Mouse (Mus musculus) hindbrain, embryonic 14.5 days (tissue): ENCODE measurements around the gene Metap1. TPM values are rescaled to one million over a fixed set of nuclear protein-coding genes. Genes with fewer than 3 reads are reported as not detected.

Source experiments
- ATAC-seq: fragments of 200-750 bp; cut with Nextera tagmentation; 2 replicates; pipeline ENCODE4 v1.8.0; 2017; ENCODE audit warnings: moderate number of reproducible peaks, mild to moderate bottlenecking, moderate TSS enrichment, moderate library complexity; ENCODE audit not compliant: low FRiP score
- DNase-seq: peaks from one replicate; pipeline ENCODE4 v3.0.0-alpha.2; 2015; ENCODE audit warnings: low spot score
- H3K27ac ChIP-seq: fragments of 300-500 bp; sonication (generic); 2 replicates; pipeline ENCODE4 v1.5.1; 2014; ENCODE audit warnings: mild to moderate bottlenecking, moderate library complexity
- H3K27me3 ChIP-seq: fragments of 300-500 bp; sonication (generic); 2 replicates; pipeline ENCODE4 v1.6.1; 2014; ENCODE audit warnings: mild to moderate bottlenecking, low read length, mixed read lengths; ENCODE audit not compliant: control insufficient read depth, insufficient read depth
- H3K36me3 ChIP-seq: fragments of 300-500 bp; sonication (generic); replicated peaks from 2 replicates; pipeline ENCODE4 v1.6.1; 2014; ENCODE audit not compliant: control insufficient read depth, insufficient read depth
- H3K4me1 ChIP-seq: fragments of 300-500 bp; sonication (generic); replicated peaks from 2 replicates; pipeline ENCODE4 v1.6.1; 2014; ENCODE audit warnings: antibody characterized with exemption, low read length, mixed read lengths; ENCODE audit not compliant: control insufficient read depth, insufficient read depth
- H3K4me2 ChIP-seq: fragments of 300-500 bp; sonication (generic); replicated peaks from 2 replicates; pipeline ENCODE4 v1.6.1; 2014; ENCODE audit warnings: mild to moderate bottlenecking, moderate library complexity
- H3K4me3 ChIP-seq: fragments of 300-500 bp; sonication (generic); replicated peaks from 2 replicates; pipeline ENCODE4 v1.5.1; 2014; ENCODE audit warnings: mild to moderate bottlenecking, low read length
- H3K9ac ChIP-seq: fragments of 300-500 bp; sonication (generic); 2 replicates; pipeline ENCODE4 v1.6.1; 2014
- H3K9me3 ChIP-seq: fragments of 300-500 bp; sonication (generic); 2 replicates; pipeline ENCODE4 v1.6.1; 2016; ENCODE audit warnings: low read length; ENCODE audit not compliant: control insufficient read depth
- WGBS: fragments of 180-500 bp; shearing (Covaris S2); extraction: QIAGEN DNeasy Blood & Tissue Kit; methylation state at CpG from one replicate; pipeline ENCODE4 v1.1.7; 2014; 5-methylcytosine and 5-hydroxymethylcytosine counted together
- polyA plus RNA-seq: library from polyadenylated mRNA; unstranded; fragments of >200 nt; fragmentation: Nextera tagmentation; extraction: Ambion mirVana; gene quantifications from 2 replicates; pipeline ENCODE4 v1.2.1, GENCODE M21; 2014

Gene Metap1
- polyA plus RNA-seq, 1 experiment from 2014 or later = 58.3 TPM

GRCm38 (mm10) chr3:138526073-138526915 is 37.0 kb upstream of the Metap1 start, which contains the start of gene Eif4e:
TSS of gene Eif4e (plus strand) at chr3:138526179.
- no peaks in the 10 kb centered on the region for H3K27me3 ChIP-seq
- H3K9me3 ChIP-seq = no peaks in the 10 kb centered on the region
- DNase-seq = no peak
- H3K27ac ChIP-seq = peak within 1 kb of the TSS; percentile 81
- 2% methylated on average over 39 of the region's 39 CpGs for WGBS
- peak within 1 kb of the TSS; percentile 99 for H3K4me3 ChIP-seq
- H3K36me3 ChIP-seq = no peaks in the 10 kb centered on the region
- H3K9ac ChIP-seq = peak within 1 kb of the TSS; percentile 61
- peaks cover 21% of the 10 kb centered on the region for H3K4me1 ChIP-seq
- peak; percentile 22 for ATAC-seq
- H3K4me2 ChIP-seq = peak within 1 kb of the TSS; percentile 94

GRCm38 (mm10) chr3:138525494-138525893 is 36.2 kb upstream of the Metap1 start:
- 49% methylated on average over 8 of the region's 8 CpGs for WGBS

GRCm38 (mm10) chr3:138523956-138524355 is 34.6 kb upstream of the Metap1 start:
- ATAC-seq = no peak
- no peak overlapping the region for H3K9ac ChIP-seq
- no peak for DNase-seq
- H3K9me3 ChIP-seq = no peaks in the 10 kb centered on the region
- H3K27ac ChIP-seq = no peak overlapping the region
- 96% methylated on average over 4 of the region's 4 CpGs for WGBS
- no peak overlapping the region for H3K4me2 ChIP-seq
- peaks cover 14% of the 10 kb centered on the region for H3K4me1 ChIP-seq
- H3K36me3 ChIP-seq = no peaks in the 10 kb centered on the region
- H3K4me3 ChIP-seq = no peak overlapping the region
- H3K27me3 ChIP-seq = no peaks in the 10 kb centered on the region

More at GRCm38 (mm10) chr3:138525494-138525893, 36.2 kb upstream of the Metap1 start:
- no peaks in the 10 kb centered on the region for H3K9me3 ChIP-seq
- H3K36me3 ChIP-seq = no peaks in the 10 kb centered on the region
- ATAC-seq (no peak), DNase-seq (no peak)
- H3K27ac ChIP-seq = no peak overlapping the region
- no peak overlapping the region for H3K4me2 ChIP-seq
- H3K9ac ChIP-seq = no peak overlapping the region
- H3K4me1 ChIP-seq = peaks cover 21% of the 10 kb centered on the region
- H3K4me3 ChIP-seq = no peak overlapping the region
- no peaks in the 10 kb centered on the region for H3K27me3 ChIP-seq

- no peak for DNase-seq
- 89% methylated on average over 6 of the region's 6 CpGs for WGBS
- no peak for ATAC-seq
- Histone ChIP-seq H3K4me3 (no peak overlapping the region), H3K27me3 (no peaks in the 10 kb centered on the region), H3K27ac (no peak overlapping the region), H3K4me2 (no peak overlapping the region), H3K9ac (no peak overlapping the region), H3K4me1 (no peaks in the 10 kb centered on the region; the same call in 1 of the 2 replicates), H3K9me3 (no peaks in the 10 kb centered on the region), H3K36me3 (no peaks in the 10 kb centered on the region)
These were observed 29.9 kb upstream of the Metap1 start for GRCm38 (mm10) chr3:138519218-138519617.

DNA sequence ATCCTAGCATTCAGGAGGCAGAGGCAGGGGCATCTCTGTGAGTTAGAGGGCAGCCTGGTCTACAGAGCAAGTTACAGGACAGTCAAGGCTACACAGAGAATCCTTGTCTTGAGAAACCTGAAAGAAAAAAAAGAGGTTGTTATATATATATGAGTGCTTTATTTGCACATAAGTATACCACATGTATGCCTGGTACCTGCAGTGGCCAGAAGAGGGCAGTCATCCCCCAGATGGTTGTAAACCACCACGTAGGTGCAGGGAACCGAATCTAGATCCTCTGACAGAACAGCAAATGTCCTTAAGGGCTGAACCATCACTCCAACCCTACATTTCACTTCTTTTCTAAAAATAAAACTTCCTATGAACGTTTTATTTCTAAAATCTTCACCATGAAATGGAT is 28.6 kb upstream of the Metap1 start:
- H3K4me3 ChIP-seq = no peak overlapping the region
- no peak overlapping the region for H3K9ac ChIP-seq
- H3K27me3 ChIP-seq = no peaks in the 10 kb centered on the region
- H3K9me3 ChIP-seq = no peaks in the 10 kb centered on the region
- no peaks in the 10 kb centered on the region; the same call in 1 of the 2 replicates for H3K4me1 ChIP-seq
- H3K4me2 ChIP-seq = no peak overlapping the region
- DNase-seq = no peak
- WGBS = 73% methylated on average over 3 of the region's 3 CpGs
- no peak overlapping the region for H3K27ac ChIP-seq
- ATAC-seq = no peak
- H3K36me3 ChIP-seq = no peaks in the 10 kb centered on the region

- Histone ChIP-seq H3K4me2 (no peak overlapping the region), H3K4me1 (no peaks in the 10 kb centered on the region; the same call in 1 of the 2 replicates), H3K36me3 (no peaks in the 10 kb centered on the region), H3K9me3 (no peaks in the 10 kb centered on the region), H3K27ac (no peak overlapping the region), H3K4me3 (no peak overlapping the region), H3K27me3 (no peaks in the 10 kb centered on the region), H3K9ac (no peak overlapping the region)
- DNase-seq = no peak
- peak; percentile 59; the same call in 1 of the 2 replicates for ATAC-seq
- 25% methylated on average over 10 of the region's 10 CpGs for WGBS
These were observed 26.5 kb upstream of the Metap1 start for GRCm38 (mm10) chr3:138515656-138516370.

DNA sequence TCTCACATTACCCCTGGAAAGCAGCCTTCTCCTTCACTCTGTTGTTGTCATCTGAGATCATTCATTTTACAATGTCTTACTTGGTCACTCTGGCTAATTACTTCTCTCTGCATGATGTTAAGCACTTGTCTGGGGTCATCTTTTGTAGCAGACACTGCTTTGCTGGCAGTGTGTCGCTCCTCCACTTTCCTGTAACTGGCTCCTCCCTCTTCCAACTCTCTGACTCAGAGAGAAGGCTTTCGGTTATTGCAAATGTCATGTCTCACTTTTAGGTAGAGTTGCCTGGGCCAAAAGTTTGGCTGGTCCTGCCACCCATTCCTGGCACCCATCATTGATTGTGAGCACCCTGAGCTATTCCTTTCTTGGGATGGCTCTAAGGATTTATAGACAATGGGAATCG is 25.4 kb upstream of the Metap1 start:
- no peaks in the 10 kb centered on the region for H3K36me3 ChIP-seq
- DNase-seq = no peak
- H3K27ac ChIP-seq = no peak overlapping the region
- no peak overlapping the region for H3K4me2 ChIP-seq
- H3K4me1 ChIP-seq = no peaks in the 10 kb centered on the region; the same call in 1 of the 2 replicates
- no peaks in the 10 kb centered on the region for H3K9me3 ChIP-seq
- WGBS = 37% methylated on average over 3 of the region's 3 CpGs
- H3K4me3 ChIP-seq = no peak overlapping the region
- H3K27me3 ChIP-seq = no peaks in the 10 kb centered on the region
- ATAC-seq = no peak
- H3K9ac ChIP-seq = no peak overlapping the region

- no peak for DNase-seq
These were observed 23.9 kb upstream of the Metap1 start for GRCm38 (mm10) chr3:138513243-138513642.

GRCm38 (mm10) chr3:138510471-138510870 is 21.2 kb upstream of the Metap1 start:
- Histone ChIP-seq H3K27ac (no peak overlapping the region), H3K36me3 (no peaks in the 10 kb centered on the region), H3K4me1 (no peaks in the 10 kb centered on the region; the same call in 1 of the 2 replicates), H3K9ac (no peak overlapping the region), H3K27me3 (no peaks in the 10 kb centered on the region), H3K4me3 (no peak overlapping the region), H3K9me3 (no peaks in the 10 kb centered on the region), H3K4me2 (no peak overlapping the region)
- ATAC-seq (0 out of 2 replicates have a peak, but pooled peaks have one; percentile 41), DNase-seq (no peak)
- WGBS = 70% methylated on average over 5 of the region's 5 CpGs

More at GRCm38 (mm10) chr3:138513243-138513642, 23.9 kb upstream of the Metap1 start:
- peak overlapping the region; percentile 46 for H3K4me2 ChIP-seq
- WGBS = 35% methylated on average over 12 of the region's 12 CpGs
- no peaks in the 10 kb centered on the region; the same call in 1 of the 2 replicates for H3K4me1 ChIP-seq
- H3K36me3 ChIP-seq = no peaks in the 10 kb centered on the region
- H3K4me3 ChIP-seq = peak overlapping the region; percentile 20
- no peaks in the 10 kb centered on the region for H3K9me3 ChIP-seq
- no peak overlapping the region for H3K9ac ChIP-seq
- no peak for ATAC-seq
- H3K27ac ChIP-seq = no peak overlapping the region
- H3K27me3 ChIP-seq = no peaks in the 10 kb centered on the region
